Mouse (Mus musculus) MEL (cell line): ENCODE results near the gene Scimp. TPM values are rescaled to one million over a fixed set of nuclear protein-coding genes. Genes with fewer than 3 reads are reported as not detected.

Experiments
- DNase-seq: peaks from one replicate; pipeline ENCODE4 v3.0.0; 2011; ENCODE audit warnings: low read depth, low spot score
- H3K27ac ChIP-seq: 2 replicates; pipeline ENCODE4 v1.5.1; 2012; ENCODE audit warnings: low read depth, mild to moderate bottlenecking, control low read depth, low read length, moderate library complexity; ENCODE audit not compliant: control insufficient read depth
- H3K27me3 ChIP-seq, 2 experiments: fragments of 150-350 bp in 1 of 2; sonication (generic) in 1 of 2; 2 replicates each; pipeline ENCODE4 v1.6.1; 2012; ENCODE audit warnings: low read length in 2 of 2, mild to moderate bottlenecking in 2 of 2, improper control_type of control experiment in 1 of 2, moderate library complexity in 1 of 2; ENCODE audit not compliant: insufficient read depth in 2 of 2, control insufficient read depth in 1 of 2
- H3K36me3 ChIP-seq, 2 experiments: 2 replicates each; pipeline ENCODE4 v1.6.1; 2012 to 2014; ENCODE audit warnings: low read length in 2 of 2, improper control_type of control experiment in 1 of 2, inconsistent platforms in 1 of 2, mild to moderate bottlenecking in 1 of 2; ENCODE audit not compliant: insufficient read depth in 2 of 2, control insufficient read depth in 1 of 2
- H3K4me1 ChIP-seq, 2 experiments: fragments of 150-350 bp in 1 of 2; sonication (generic) in 1 of 2; 2 replicates each; pipeline ENCODE4 v1.6.1; 2012; ENCODE audit warnings: low read length in 2 of 2, improper control_type of control experiment in 1 of 2, mild to moderate bottlenecking in 1 of 2; ENCODE audit not compliant: insufficient read depth in 2 of 2, control insufficient read depth in 1 of 2
- H3K4me3 ChIP-seq, 2 experiments: fragments of 150-350 bp in 1 of 2; sonication (generic) in 1 of 2; 2 replicates each; pipeline ENCODE4 v1.5.1; 2012; ENCODE audit warnings: low read depth in 2 of 2, low read length in 2 of 2, mild to moderate bottlenecking in 2 of 2, moderate library complexity in 2 of 2, control low read depth in 1 of 2, improper control_type of control experiment in 1 of 2; ENCODE audit not compliant: control insufficient read depth in 1 of 2, insufficient read depth in 1 of 2
- H3K79me2 ChIP-seq: 2 replicates; pipeline ENCODE4 v1.6.1; 2012; ENCODE audit warnings: mild to moderate bottlenecking, low read length, moderate library complexity; ENCODE audit not compliant: control insufficient read depth, poor library complexity, insufficient read depth
- H3K9ac ChIP-seq: 2 replicates; pipeline ENCODE4 v1.6.1; 2012; ENCODE audit warnings: low read depth, mild to moderate bottlenecking, control low read depth, low read length, moderate library complexity; ENCODE audit not compliant: control insufficient read depth, poor library complexity, severe bottlenecking
- H3K9me3 ChIP-seq: fragments of 150-350 bp; sonication (generic); replicated peaks from 2 replicates; pipeline ENCODE4 v1.6.1; 2012; ENCODE audit warnings: mild to moderate bottlenecking, low read length, improper control_type of control experiment, moderate library complexity; ENCODE audit not compliant: insufficient read depth
- CHD2 ChIP-seq: IDR thresholded peaks from 2 replicates; pipeline ENCODE4 v1.6.1; 2011; ENCODE audit warnings: low read length, improper control_type of control experiment
- CTCF ChIP-seq, 3 experiments: IDR thresholded peaks in 2 of 3; conservative IDR thresholded peaks in 1 of 3; 2 replicates each; pipeline ENCODE4 v1.5.1; 2011 to 2012; ENCODE audit warnings: low read length in 3 of 3, low read depth in 2 of 3, mild to moderate bottlenecking in 2 of 3, improper control_type of control experiment in 1 of 3, inconsistent platforms in 1 of 3, mixed read lengths in 1 of 3, moderate library complexity in 1 of 3; ENCODE audit not compliant: control insufficient read depth in 1 of 3, insufficient read depth in 1 of 3, poor library complexity in 1 of 3, severe bottlenecking in 1 of 3
- E2F4 ChIP-seq: IDR thresholded peaks from 2 replicates; pipeline ENCODE4 v1.6.1; 2011; ENCODE audit warnings: low read depth, low read length, improper control_type of control experiment, borderline replicate concordance
- ELF1 ChIP-seq: IDR thresholded peaks from 2 replicates; pipeline ENCODE4 v1.6.1; 2014; ENCODE audit warnings: low read depth, mild to moderate bottlenecking, inconsistent platforms, low read length, improper control_type of control experiment, moderate library complexity
- EP300 ChIP-seq, 2 experiments: IDR thresholded peaks; 2 replicates each; pipeline ENCODE4 v1.6.1; 2011; ENCODE audit warnings: improper control_type of control experiment in 2 of 2, low read length in 2 of 2, low read depth in 1 of 2, mild to moderate bottlenecking in 1 of 2
- GATA1 ChIP-seq: IDR thresholded peaks from 2 replicates; pipeline ENCODE4 v1.6.1; 2011; ENCODE audit warnings: low read depth, low read length, improper control_type of control experiment
- JUND ChIP-seq: IDR thresholded peaks from 2 replicates; pipeline ENCODE4 v1.6.1; 2011; ENCODE audit warnings: low read depth, mild to moderate bottlenecking, improper control_type of control experiment, low read length
- KAT2A ChIP-seq: conservative IDR thresholded peaks from 2 replicates; pipeline ENCODE4 v1.6.1; 2012; ENCODE audit warnings: low read depth, low read length, improper control_type of control experiment, inconsistent platforms
- MAX ChIP-seq: IDR thresholded peaks from 2 replicates; pipeline ENCODE4 v1.6.1; 2011; ENCODE audit warnings: low read length, improper control_type of control experiment
- NELFE ChIP-seq: IDR thresholded peaks from 2 replicates; pipeline ENCODE4 v1.6.1; 2011; ENCODE audit warnings: low read depth, low read length, improper control_type of control experiment
- NRF1 ChIP-seq: IDR thresholded peaks from 2 replicates; pipeline ENCODE4 v1.6.1; 2014; ENCODE audit warnings: low read depth, mild to moderate bottlenecking, inconsistent platforms, low read length, improper control_type of control experiment, moderate library complexity; ENCODE audit not compliant: poor library complexity, insufficient read depth, severe bottlenecking
- POLR2A ChIP-seq, 2 experiments: IDR thresholded peaks; 2 replicates each; pipeline ENCODE4 v1.6.1; 2011 to 2012; ENCODE audit warnings: low read length in 2 of 2, mild to moderate bottlenecking in 2 of 2, control low read depth in 1 of 2, improper control_type of control experiment in 1 of 2, low read depth in 1 of 2, moderate library complexity in 1 of 2; ENCODE audit not compliant: control insufficient read depth in 1 of 2, insufficient read depth in 1 of 2, poor library complexity in 1 of 2
- POLR2AphosphoS2 ChIP-seq: IDR thresholded peaks from 2 replicates; pipeline ENCODE4 v1.6.1; 2011; ENCODE audit warnings: low read length, improper control_type of control experiment
- POLR2AphosphoS5 ChIP-seq: IDR thresholded peaks from 2 replicates; pipeline ENCODE4 v1.6.1; 2012; ENCODE audit warnings: low read depth, borderline replicate concordance, mild to moderate bottlenecking, inconsistent platforms, low read length, moderate library complexity, mixed read lengths
- RAD21 ChIP-seq: IDR thresholded peaks from 2 replicates; pipeline ENCODE4 v1.6.1; 2011; ENCODE audit warnings: mild to moderate bottlenecking, low read depth, low read length, improper control_type of control experiment
- SIN3A ChIP-seq: IDR thresholded peaks from 2 replicates; pipeline ENCODE4 v1.6.1; 2012; ENCODE audit warnings: low read length, improper control_type of control experiment, inconsistent platforms
- TAL1 ChIP-seq: IDR thresholded peaks from 2 replicates; pipeline ENCODE4 v1.6.1; 2012; ENCODE audit warnings: mild to moderate bottlenecking, inconsistent platforms, low read length, moderate library complexity, mixed read lengths
- TBP ChIP-seq: IDR thresholded peaks from 2 replicates; pipeline ENCODE4 v1.8.0; 2011; ENCODE audit warnings: low read depth, low read length, improper control_type of control experiment
- TCF12 ChIP-seq: IDR thresholded peaks from 2 replicates; pipeline ENCODE4 v1.6.1; 2014; ENCODE audit warnings: low read depth, mild to moderate bottlenecking, inconsistent platforms, low read length, improper control_type of control experiment, moderate library complexity
- UBTF ChIP-seq: IDR thresholded peaks from 2 replicates; pipeline ENCODE4 v1.6.1; 2012; ENCODE audit warnings: low read depth, mild to moderate bottlenecking, inconsistent platforms, low read length, improper control_type of control experiment, moderate library complexity, borderline replicate concordance; ENCODE audit not compliant: insufficient read depth
- USF2 ChIP-seq, 2 experiments: IDR thresholded peaks; 2 replicates each; pipeline ENCODE4 v1.6.1; 2011 to 2012; ENCODE audit warnings: improper control_type of control experiment in 2 of 2, low read length in 2 of 2, borderline replicate concordance in 1 of 2, inconsistent platforms in 1 of 2, low read depth in 1 of 2, mild to moderate bottlenecking in 1 of 2; ENCODE audit not compliant: insufficient read depth in 1 of 2
- ZKSCAN1 ChIP-seq: IDR thresholded peaks from 2 replicates; pipeline ENCODE4 v1.6.1; 2012; ENCODE audit warnings: low read depth, mild to moderate bottlenecking, inconsistent platforms, low read length, improper control_type of control experiment, moderate library complexity
- ZNF384 ChIP-seq: IDR thresholded peaks from 2 replicates; pipeline ENCODE4 v1.6.1; 2012; ENCODE audit warnings: low read depth, mild to moderate bottlenecking, inconsistent platforms, low read length, improper control_type of control experiment
- polyA plus RNA-seq, 2 experiments: library from polyadenylated mRNA; stranded (reverse) in 1 of 2; unstranded in 1 of 2; fragments of >175 nt in 1 of 2; fragments of >200 nt in 1 of 2; gene quantifications; 2 replicates each; pipeline versions ENCODE4 v1.2.1 to v1.2.4; 2012; ENCODE audit warnings: low replicate concordance in 2 of 2, low read depth in 1 of 2; ENCODE audit not compliant: insufficient read length in 2 of 2, insufficient read depth in 1 of 2, missing spikeins in 1 of 2
- total RNA-seq: library from RNA; depleted of rRNA; stranded (reverse); fragments of 300-350 nt; gene quantifications from 2 replicates; pipeline ENCODE4 v1.2.3, GENCODE M21; 2012

Scimp gene
- total and polyA plus RNA-seq, 3 experiments: not detected

- TF ChIP-seq POLR2AphosphoS5 (no peak), KAT2A (no peak), E2F4 (no peak)
Observed at GRCm38 (mm10) chr11:70754476-70754875, 57.9 kb downstream of the Scimp start (continued).

- no peak for DNase-seq
- peaks cover 0 to 5% of the 10 kb centered on the region in 2 experiments; a peak in 2 of 4 replicates for H3K4me1 ChIP-seq
- H3K4me3 ChIP-seq: no peak overlapping the region
- H3K27ac ChIP-seq: no peak overlapping the region
- peaks cover 0 to 6% of the 10 kb centered on the region in 2 experiments; a peak in 1 of 4 replicates for H3K36me3 ChIP-seq
- TF ChIP-seq ELF1 (no peak), SIN3A (no peak), TBP (no peak), CHD2 (no peak), ZKSCAN1 (no peak), GATA1 (no peak), TCF12 (no peak), NELFE (no peak), NRF1 (no peak), E2F4 (no peak)
- no peak overlapping the region for H3K9ac ChIP-seq
- H3K9me3 ChIP-seq: no peaks in the 10 kb centered on the region
- H3K79me2 ChIP-seq: no peaks in the 10 kb centered on the region
- peaks cover 0 to 4% of the 10 kb centered on the region in 2 experiments; a peak in 2 of 4 replicates for H3K27me3 ChIP-seq
Observed at GRCm38 (mm10) chr11:70753146-70753545, 59.2 kb downstream of the Scimp start.

GRCm38 (mm10) chr11:70752337-70753017 is 59.9 kb downstream of the Scimp start:
- TF ChIP-seq NRF1 (no peak), EP300 (IDR thresholded peaks at IDR 0.05; ENCODE audit: low read depth in 1 of 2, low read length in 2 of 2) (0 out of 4 replicates have a peak, but pooled peaks have one; percentile 13 to 30), GATA1 (peak; percentile 49), JUND (no peak), NELFE (no peak), MAX (no peak), USF2 (IDR thresholded peaks at IDR 0.05; ENCODE audit: borderline replicate concordance in 1 of 2, insufficient read depth in 1 of 2, low read depth in 1 of 2, low read length in 2 of 2) (no peak), RAD21 (no peak), ELF1 (no peak), UBTF (no peak), KAT2A (no peak), ZNF384 (no peak), POLR2AphosphoS2 (no peak), CTCF (IDR thresholded peaks at IDR 0.05 in 2 of 3, conservative IDR thresholded peaks at IDR 0.05 in 1 of 3; ENCODE audit: control insufficient read depth in 1 of 3, insufficient read depth in 1 of 3, low read depth in 2 of 3, low read length in 3 of 3, poor library complexity in 1 of 3, severe bottlenecking in 1 of 3) (no peak), TCF12 (no peak), POLR2A (IDR thresholded peaks at IDR 0.05; ENCODE audit: control insufficient read depth in 1 of 2, insufficient read depth in 1 of 2, low read depth in 1 of 2, low read length in 2 of 2, poor library complexity in 1 of 2) (no peak), POLR2AphosphoS5 (no peak), TAL1 (no peak)
- no peaks in the 10 kb centered on the region for H3K9me3 ChIP-seq
- H3K4me3 ChIP-seq: no peak overlapping the region
- no peak overlapping the region for H3K9ac ChIP-seq
- no peak for DNase-seq
- no peak overlapping the region for H3K27ac ChIP-seq
- H3K79me2 ChIP-seq: no peaks in the 10 kb centered on the region
- peaks cover 0 to 6% of the 10 kb centered on the region in 2 experiments; a peak in 1 of 4 replicates for H3K36me3 ChIP-seq
- H3K27me3 ChIP-seq: peaks cover 5 to 6% of the 10 kb centered on the region in 2 experiments; a peak in 3 of 4 replicates
- peaks cover 0 to 5% of the 10 kb centered on the region in 2 experiments; a peak in 2 of 4 replicates for H3K4me1 ChIP-seq
